Mouse (Mus musculus) heart, adult 8-10 months (tissue): Measurements from ENCODE around the gene Wdr20. TPM values are rescaled to one million over a fixed set of nuclear protein-coding genes. Genes with fewer than 3 reads are reported as not detected.

Experiments used
- DNase-seq: peaks from one replicate; pipeline ENCODE4 v3.0.0; 2022; ENCODE audit warnings: low spot score
- total RNA-seq, 4 experiments: library from RNA; stranded (reverse); gene quantifications; 2 replicates each; pipeline ENCODE4 v1.2.4; 2022

Gene Wdr20
- total RNA-seq, 4 experiments from 2014 or later, result 30.9 to 36.7 (median 32.3) TPM

DNA sequence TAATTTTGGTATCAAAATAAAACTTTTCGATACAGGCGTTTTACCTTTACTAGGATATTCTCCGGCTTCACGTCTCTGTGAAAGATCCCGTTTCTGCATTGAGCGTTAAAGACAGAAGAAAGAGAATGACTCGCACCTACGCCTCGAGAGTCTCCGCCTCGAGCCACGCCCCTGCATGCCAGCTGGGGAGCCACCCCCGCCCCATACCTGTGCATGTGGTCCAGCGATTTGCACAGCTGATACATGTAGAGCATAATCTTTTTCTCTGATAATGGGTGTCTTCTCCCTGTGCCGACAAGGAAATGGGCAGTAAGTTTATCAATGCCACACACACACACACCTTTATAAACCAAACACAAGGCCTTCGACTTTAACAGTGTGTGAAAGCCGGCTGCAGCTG, 77.2 kb downstream of the Wdr20 start:
- DNase-seq, result no peak

- DNase-seq, result no peak
Observed at GRCm38 (mm10) chr12:110816833-110817232, 79.1 kb downstream of the Wdr20 start.

- no peak for DNase-seq
Observed at GRCm38 (mm10) chr12:110819367-110819766, 81.6 kb downstream of the Wdr20 start.

GRCm38 (mm10) chr12:110821787-110822186, 84.0 kb downstream of the Wdr20 start:
- no peak for DNase-seq

DNA sequence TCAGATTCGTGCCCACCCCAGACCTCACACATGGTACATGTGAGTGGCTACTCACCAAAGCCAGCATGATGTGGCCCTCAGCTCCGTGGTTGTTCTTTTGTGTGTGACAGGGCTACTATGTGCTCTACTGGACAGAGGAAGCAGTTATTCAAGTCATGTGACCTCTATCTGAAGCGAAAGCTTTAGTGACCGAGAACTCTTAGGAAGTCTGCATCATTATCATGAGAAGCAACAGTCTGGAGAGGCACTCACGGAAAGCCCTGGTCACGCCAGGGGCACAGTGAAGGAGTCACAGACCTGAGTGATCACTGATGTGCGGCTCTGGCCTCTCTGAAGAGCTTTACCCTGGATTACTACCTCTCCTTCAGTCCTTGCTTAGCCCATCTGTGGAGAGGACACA, 84.6 kb downstream of the Wdr20 start:
- DNase-seq, result no peak

- DNase-seq, result no peak
Observed at GRCm38 (mm10) chr12:110828908-110829307, 91.2 kb downstream of the Wdr20 start.

DNA sequence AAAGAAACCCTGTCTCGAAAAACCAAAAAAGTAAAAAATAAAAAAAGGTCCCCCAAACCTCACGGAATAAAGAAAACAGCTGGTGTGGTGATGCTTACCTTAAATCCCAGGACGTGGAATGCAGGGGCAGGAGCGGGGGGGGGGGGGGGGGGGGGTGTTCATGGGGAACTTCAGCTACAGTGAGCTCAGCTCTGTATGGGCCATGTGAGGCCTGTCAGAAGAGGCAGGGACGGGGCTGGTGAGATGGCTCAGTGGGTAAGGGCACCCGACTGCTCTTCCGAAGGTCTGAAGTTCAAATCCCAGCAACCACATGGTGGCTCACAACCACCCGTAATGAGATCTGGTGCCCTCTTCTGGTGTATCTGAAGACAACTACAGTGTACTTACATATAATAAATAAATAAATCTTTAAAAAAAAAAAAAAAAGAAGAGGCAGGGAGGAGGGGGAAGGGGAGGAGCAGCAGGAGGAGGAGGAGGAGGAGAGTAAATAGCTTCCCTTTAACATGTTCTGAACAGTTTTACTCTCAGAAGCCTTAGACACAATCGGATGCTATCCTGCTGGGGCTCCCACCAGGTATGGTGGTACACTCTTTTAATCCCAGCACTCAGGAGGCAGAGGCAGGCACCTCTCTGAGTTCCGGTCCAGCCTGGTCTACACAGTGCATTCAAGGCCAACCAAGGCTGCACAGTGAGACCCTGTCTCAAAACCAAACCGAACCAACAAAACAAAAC, 92.7 kb downstream of the Wdr20 start:
- DNase-seq, result no peak

GRCm38 (mm10) chr12:110835182-110835581, 97.4 kb downstream of the Wdr20 start:
- DNase-seq, result no peak

GRCm38 (mm10) chr12:110836729-110837128, 99.0 kb downstream of the Wdr20 start:
- DNase-seq, result no peak

- no peak for DNase-seq
Observed at GRCm38 (mm10) chr12:110837192-110837841, 99.6 kb downstream of the Wdr20 start.

DNA sequence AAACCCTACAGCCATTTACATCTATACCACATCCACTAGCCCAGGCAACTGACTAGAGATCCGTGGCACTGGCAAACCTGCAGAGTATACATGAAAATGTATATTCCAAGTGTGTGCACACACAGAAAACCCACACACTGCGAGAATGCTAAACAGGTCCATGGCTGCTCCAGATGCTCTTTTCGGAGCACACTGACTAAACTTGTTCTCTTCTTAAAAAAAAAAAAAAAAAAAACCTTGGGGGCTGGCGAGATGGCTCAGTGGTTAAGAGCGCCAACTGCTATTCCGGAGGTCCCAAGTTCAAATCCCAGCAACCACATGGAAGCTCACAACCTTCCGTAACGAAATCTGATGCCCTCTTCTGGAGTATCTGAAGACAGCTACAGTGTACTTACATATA, 100.1 kb downstream of the Wdr20 start:
- no peak for DNase-seq

DNA sequence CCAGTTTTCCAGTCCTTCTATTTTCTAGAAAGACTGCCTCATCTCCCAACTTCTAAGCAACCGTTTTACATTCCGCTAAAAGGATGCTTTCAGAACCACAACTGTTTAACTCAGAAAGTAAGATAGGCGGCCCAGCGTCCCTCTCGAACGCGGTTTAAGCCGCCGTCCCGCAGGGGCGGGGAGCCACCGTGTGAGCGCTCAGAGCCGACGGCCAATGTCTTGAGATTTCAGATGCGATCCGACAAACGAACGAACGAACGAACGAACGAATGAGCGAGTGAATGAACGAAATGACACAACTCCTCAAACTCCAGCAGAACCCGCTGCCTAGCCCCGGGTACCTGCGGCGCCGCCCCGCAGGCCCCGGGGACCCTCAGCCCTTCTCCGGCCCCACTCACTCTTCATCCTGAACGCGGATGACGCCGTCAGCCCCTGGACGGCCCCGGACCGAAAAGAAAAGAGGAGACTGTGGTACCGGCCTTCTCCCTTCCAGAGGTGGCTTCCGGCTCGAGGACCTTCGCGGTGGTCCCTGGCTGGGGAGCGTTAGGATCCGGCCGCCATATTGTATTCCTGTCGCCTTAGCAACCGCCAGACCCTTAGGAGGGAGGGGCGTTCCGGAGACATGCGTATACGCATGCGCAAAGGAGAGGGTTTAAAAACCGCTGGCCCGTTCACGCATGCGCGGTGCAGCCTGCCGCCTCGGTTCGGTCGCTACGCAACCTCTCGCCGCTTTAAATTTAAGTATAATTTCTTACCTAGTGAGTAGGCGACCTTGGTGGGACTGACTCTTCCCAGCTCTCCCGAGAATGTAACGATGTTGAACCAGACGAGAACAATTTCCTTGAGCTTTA, 102.8 kb downstream of the Wdr20 start, which contains the start of gene Mok:
Gene Mok (minus strand): TSS at position 592 of the 851 bp plus-strand sequence.
- DNase-seq, result peak; percentile 98

- no peak for DNase-seq
Observed at GRCm38 (mm10) chr12:110841731-110842493, 104.2 kb downstream of the Wdr20 start.

DNA sequence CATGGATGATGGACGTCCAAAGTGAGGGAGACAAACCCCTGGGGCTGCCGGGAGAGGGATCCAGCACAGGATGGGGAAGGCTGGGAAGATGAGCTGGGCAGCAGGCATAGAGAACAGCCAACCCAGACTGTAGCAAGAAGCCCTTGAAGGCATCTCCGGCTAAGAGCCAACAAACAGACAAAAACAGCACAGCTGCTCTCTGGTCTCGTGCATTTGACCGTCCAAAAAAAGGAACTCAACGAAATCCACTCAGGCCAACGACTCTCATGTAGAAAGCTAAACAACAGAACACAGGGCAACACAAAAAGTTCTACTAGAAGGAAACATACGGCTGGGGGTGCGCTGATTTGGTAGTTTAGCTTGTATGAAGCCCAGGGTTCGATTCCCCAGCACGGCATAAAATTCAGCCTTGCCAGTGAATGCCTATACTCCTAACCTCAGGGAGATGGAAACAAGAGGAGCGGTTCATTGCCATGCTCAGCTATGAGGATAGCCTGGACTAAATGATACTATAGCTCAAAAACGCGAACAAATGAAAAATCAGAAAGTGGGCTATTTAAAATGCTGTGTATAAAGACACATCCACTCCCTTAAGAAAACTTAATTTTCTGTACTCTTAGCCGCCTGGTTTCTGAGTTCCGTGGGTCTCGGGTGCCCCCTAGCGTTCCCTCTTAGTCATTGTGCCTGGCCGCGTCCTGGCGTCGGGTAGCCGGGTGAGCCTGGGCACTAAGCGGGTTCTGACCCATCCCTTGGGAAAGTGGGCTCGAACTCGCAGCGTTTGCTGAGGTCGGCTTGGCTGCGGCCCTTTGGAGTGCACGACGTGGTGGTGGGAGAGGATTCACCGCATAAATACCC, 105.7 kb downstream of the Wdr20 start:
- peak; percentile 91 for DNase-seq

GRCm38 (mm10) chr12:110844227-110845130, 106.7 kb downstream of the Wdr20 start:
- no peak for DNase-seq

DNA sequence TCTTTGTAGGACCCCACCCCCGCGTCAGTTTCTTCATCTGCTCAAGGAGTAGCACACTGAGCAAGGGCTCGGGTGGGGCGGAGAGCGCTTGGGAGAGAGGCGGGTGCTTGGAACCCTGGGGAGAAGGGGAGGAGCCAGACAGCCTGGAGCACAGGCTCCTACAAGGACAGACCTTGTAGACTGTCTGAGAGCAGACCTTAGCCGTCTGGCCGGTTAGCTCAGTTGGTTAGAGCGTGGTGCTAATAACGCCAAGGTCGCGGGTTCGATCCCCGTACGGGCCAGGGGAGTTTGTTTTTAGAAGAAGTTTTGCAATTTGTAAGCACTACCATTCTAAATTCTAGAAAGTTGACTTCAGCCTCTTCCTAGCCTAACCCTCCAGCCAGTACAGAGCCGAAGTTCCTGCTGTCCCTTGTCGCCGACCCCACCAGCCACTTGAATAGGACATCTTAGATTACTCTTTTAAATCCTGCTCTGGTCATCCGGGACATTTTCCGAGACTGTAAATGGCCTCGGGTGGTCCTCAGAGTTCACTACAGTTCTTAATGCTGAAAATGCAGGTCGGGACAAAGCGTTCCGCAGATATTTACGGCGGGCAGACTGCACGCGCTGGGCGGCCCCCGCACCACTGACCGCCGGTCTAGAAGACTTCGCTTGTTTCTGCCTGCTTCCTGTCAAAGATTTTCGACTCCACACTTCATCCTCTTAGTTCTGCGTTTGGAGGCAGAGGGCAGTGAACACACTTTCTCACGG, 107.6 kb downstream of the Wdr20 start:
- peak; percentile 96 for DNase-seq

GRCm38 (mm10) chr12:110846191-110846765, 108.5 kb downstream of the Wdr20 start:
- no peak for DNase-seq
